Mouse (Mus musculus): ENCODE measurements around the gene Rnf44.

DNA sequence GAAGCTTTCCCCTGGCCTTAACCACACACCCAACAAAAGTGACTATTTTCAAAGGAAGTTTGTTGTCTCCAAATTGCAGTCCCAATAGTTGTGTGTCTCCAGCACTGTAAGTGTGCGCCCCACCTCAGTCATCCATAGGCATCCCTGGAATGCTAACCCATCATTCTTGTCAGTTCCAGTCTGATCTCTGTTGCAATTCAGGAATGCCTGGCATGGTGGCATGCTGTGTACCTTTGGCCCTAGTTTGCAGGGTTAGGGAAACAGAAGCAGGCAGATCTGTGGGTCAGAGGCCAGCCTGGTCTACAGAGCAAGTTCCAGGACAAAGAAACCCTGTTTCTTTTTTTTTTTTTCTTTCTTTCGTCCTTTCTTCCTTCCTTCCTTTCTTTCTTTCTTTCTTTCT, 23.2 kb downstream of the Rnf44 start:
- no peak for TF ChIP-seq CTCF (IDR thresholded peaks at IDR 0.05; ENCODE audit: low read depth)
- no peak for TF ChIP-seq EP300 (optimal IDR thresholded peaks at IDR 0.05)
